Mouse (Mus musculus) MEL (cell line): ENCODE data around the gene Chpt1. TPM values are rescaled to one million over a fixed set of nuclear protein-coding genes. Genes with fewer than 3 reads are reported as not detected.

Source experiments
- DNase-seq: peaks from one replicate; pipeline ENCODE4 v3.0.0; 2011; ENCODE audit warnings: low read depth, low spot score
- H3K27ac ChIP-seq: 2 replicates; pipeline ENCODE4 v1.5.1; 2012; ENCODE audit warnings: low read depth, mild to moderate bottlenecking, control low read depth, low read length, moderate library complexity; ENCODE audit not compliant: control insufficient read depth
- H3K27me3 ChIP-seq, 2 experiments: fragments of 150-350 bp in 1 of 2; sonication (generic) in 1 of 2; 2 replicates each; pipeline ENCODE4 v1.6.1; 2012; ENCODE audit warnings: low read length in 2 of 2, mild to moderate bottlenecking in 2 of 2, improper control_type of control experiment in 1 of 2, moderate library complexity in 1 of 2; ENCODE audit not compliant: insufficient read depth in 2 of 2, control insufficient read depth in 1 of 2
- H3K36me3 ChIP-seq, 2 experiments: 2 replicates each; pipeline ENCODE4 v1.6.1; 2012 to 2014; ENCODE audit warnings: low read length in 2 of 2, improper control_type of control experiment in 1 of 2, inconsistent platforms in 1 of 2, mild to moderate bottlenecking in 1 of 2; ENCODE audit not compliant: insufficient read depth in 2 of 2, control insufficient read depth in 1 of 2
- H3K4me1 ChIP-seq, 2 experiments: fragments of 150-350 bp in 1 of 2; sonication (generic) in 1 of 2; 2 replicates each; pipeline ENCODE4 v1.6.1; 2012; ENCODE audit warnings: low read length in 2 of 2, improper control_type of control experiment in 1 of 2, mild to moderate bottlenecking in 1 of 2; ENCODE audit not compliant: insufficient read depth in 2 of 2, control insufficient read depth in 1 of 2
- H3K4me3 ChIP-seq, 2 experiments: fragments of 150-350 bp in 1 of 2; sonication (generic) in 1 of 2; 2 replicates each; pipeline ENCODE4 v1.5.1; 2012; ENCODE audit warnings: low read depth in 2 of 2, low read length in 2 of 2, mild to moderate bottlenecking in 2 of 2, moderate library complexity in 2 of 2, control low read depth in 1 of 2, improper control_type of control experiment in 1 of 2; ENCODE audit not compliant: control insufficient read depth in 1 of 2, insufficient read depth in 1 of 2
- H3K79me2 ChIP-seq: 2 replicates; pipeline ENCODE4 v1.6.1; 2012; ENCODE audit warnings: mild to moderate bottlenecking, low read length, moderate library complexity; ENCODE audit not compliant: control insufficient read depth, poor library complexity, insufficient read depth
- H3K9ac ChIP-seq: 2 replicates; pipeline ENCODE4 v1.6.1; 2012; ENCODE audit warnings: low read depth, mild to moderate bottlenecking, control low read depth, low read length, moderate library complexity; ENCODE audit not compliant: control insufficient read depth, poor library complexity, severe bottlenecking
- H3K9me3 ChIP-seq: fragments of 150-350 bp; sonication (generic); replicated peaks from 2 replicates; pipeline ENCODE4 v1.6.1; 2012; ENCODE audit warnings: mild to moderate bottlenecking, low read length, improper control_type of control experiment, moderate library complexity; ENCODE audit not compliant: insufficient read depth
- BHLHE40 ChIP-seq: IDR thresholded peaks from 2 replicates; pipeline ENCODE4 v1.6.1; 2012; ENCODE audit warnings: low read depth, mild to moderate bottlenecking, inconsistent platforms, low read length, improper control_type of control experiment, borderline replicate concordance
- MYB ChIP-seq: IDR thresholded peaks from 2 replicates; pipeline ENCODE4 v1.6.1; 2011; ENCODE audit warnings: mild to moderate bottlenecking, low read depth, low read length, improper control_type of control experiment
- POLR2A ChIP-seq, 2 experiments: IDR thresholded peaks; 2 replicates each; pipeline ENCODE4 v1.6.1; 2011 to 2012; ENCODE audit warnings: low read length in 2 of 2, mild to moderate bottlenecking in 2 of 2, control low read depth in 1 of 2, improper control_type of control experiment in 1 of 2, low read depth in 1 of 2, moderate library complexity in 1 of 2; ENCODE audit not compliant: control insufficient read depth in 1 of 2, insufficient read depth in 1 of 2, poor library complexity in 1 of 2
- RAD21 ChIP-seq: IDR thresholded peaks from 2 replicates; pipeline ENCODE4 v1.6.1; 2011; ENCODE audit warnings: mild to moderate bottlenecking, low read depth, low read length, improper control_type of control experiment
- SIN3A ChIP-seq: IDR thresholded peaks from 2 replicates; pipeline ENCODE4 v1.6.1; 2012; ENCODE audit warnings: low read length, improper control_type of control experiment, inconsistent platforms
- TAL1 ChIP-seq: IDR thresholded peaks from 2 replicates; pipeline ENCODE4 v1.6.1; 2012; ENCODE audit warnings: mild to moderate bottlenecking, inconsistent platforms, low read length, moderate library complexity, mixed read lengths
- USF1 ChIP-seq: IDR thresholded peaks from 2 replicates; pipeline ENCODE4 v1.6.1; 2014; ENCODE audit warnings: low read depth, mild to moderate bottlenecking, inconsistent platforms, low read length, improper control_type of control experiment, moderate library complexity
- ZNF384 ChIP-seq: IDR thresholded peaks from 2 replicates; pipeline ENCODE4 v1.6.1; 2012; ENCODE audit warnings: low read depth, mild to moderate bottlenecking, inconsistent platforms, low read length, improper control_type of control experiment
- polyA plus RNA-seq, 2 experiments: library from polyadenylated mRNA; stranded (reverse) in 1 of 2; unstranded in 1 of 2; fragments of >175 nt in 1 of 2; fragments of >200 nt in 1 of 2; gene quantifications; 2 replicates each; pipeline versions ENCODE4 v1.2.1 to v1.2.4; 2012; ENCODE audit warnings: low replicate concordance in 2 of 2, low read depth in 1 of 2; ENCODE audit not compliant: insufficient read length in 2 of 2, insufficient read depth in 1 of 2, missing spikeins in 1 of 2
- total RNA-seq: library from RNA; depleted of rRNA; stranded (reverse); fragments of 300-350 nt; gene quantifications from 2 replicates; pipeline ENCODE4 v1.2.3, GENCODE M21; 2012; rRNA removed

Gene Chpt1
- total and polyA plus RNA-seq, 3 experiments: 9.6 to 19.0 TPM; not detected in 1

GRCm38 (mm10) chr10:88403021-88403420, 100.9 kb downstream of the Chpt1 start:
- H3K4me1 ChIP-seq: peaks cover 10 to 18% of the 10 kb centered on the region in 2 experiments
- H3K9me3 ChIP-seq: no peaks in the 10 kb centered on the region
- peaks cover 0 to 16% of the 10 kb centered on the region in 2 experiments; a peak in 3 of 4 replicates for H3K36me3 ChIP-seq
- H3K79me2 ChIP-seq: peaks cover 6% of the 10 kb centered on the region; the same call in 1 of the 2 replicates
- H3K4me3 ChIP-seq: no peak overlapping the region
- no peak overlapping the region for H3K27ac ChIP-seq
- TF ChIP-seq USF1: no peak
- TF ChIP-seq RAD21: no peak
- TF ChIP-seq TAL1: no peak
- no peak for TF ChIP-seq MYB
- TF ChIP-seq ZNF384: no peak
- TF ChIP-seq POLR2A (IDR thresholded peaks at IDR 0.05; ENCODE audit: control insufficient read depth in 1 of 2, insufficient read depth in 1 of 2, low read depth in 1 of 2, low read length in 2 of 2, poor library complexity in 1 of 2): no peak
- TF ChIP-seq BHLHE40: no peak
- TF ChIP-seq SIN3A: no peak
- DNase-seq: no peak
- H3K27me3 ChIP-seq: no peaks in the 10 kb centered on the region
- no peak overlapping the region for H3K9ac ChIP-seq

Other genes starting within 250 kb of the Chpt1 start
- gene Dram1, start 125.0 kb downstream of the Chpt1 start, total RNA-seq: not detected in 2 replicates
- gene Dram1, start 125.0 kb downstream of the Chpt1 start, polyA plus RNA-seq: under 1 TPM in 1 of 2 experiments, not detected in 1; 0.17 TPM
- gene Gnptab, start 124.9 kb downstream of the Chpt1 start, total RNA-seq: 14.2 and 15.1 TPM in 2 replicates
- 10 to 100 TPM in 1 of 2 experiments, not detected in 1; 24.1 TPM for gene Gnptab, start 124.9 kb downstream of the Chpt1 start, polyA plus RNA-seq
- gene Sycp3, start 44.5 kb downstream of the Chpt1 start, total RNA-seq: not detected in 2 replicates
- not detected for gene Sycp3, start 44.5 kb downstream of the Chpt1 start, polyA plus RNA-seq
- gene Mybpc1, start 101.1 kb upstream of the Chpt1 start, total RNA-seq: not detected in 2 replicates
- gene Mybpc1, start 101.1 kb upstream of the Chpt1 start, polyA plus RNA-seq: not detected
- not detected in 2 replicates for gene Spic, start 180.9 kb upstream of the Chpt1 start, total RNA-seq
- gene Spic, start 180.9 kb upstream of the Chpt1 start, polyA plus RNA-seq: not detected
- 47.4 and 51.7 TPM in 2 replicates for gene Arl1, start 226.8 kb upstream of the Chpt1 start, total RNA-seq
- 10 to 100 TPM in 1 of 2 experiments, not detected in 1; 93.6 TPM for gene Arl1, start 226.8 kb upstream of the Chpt1 start, polyA plus RNA-seq